Mouse (Mus musculus) megakaryocyte, embryonic 14.5 days (primary cell): ENCODE measurements around the gene Gm21764. TPM values are rescaled to one million over a fixed set of nuclear protein-coding genes. Genes with fewer than 3 reads are reported as not detected.
"Not testable (repeated sequence)": the region's sequence is repeated elsewhere in the genome, so short reads cannot be mapped to it uniquely, and the experiment has no call there.

ENCODE experiments used
- H3K27me3 ChIP-seq: replicated peaks from 2 replicates; pipeline ENCODE3; 2012; ENCODE audit warnings: inconsistent platforms
- H3K36me3 ChIP-seq: replicated peaks from 2 replicates; pipeline ENCODE3; 2012; ENCODE audit warnings: low read length, inconsistent platforms, mixed read lengths
- H3K4me1 ChIP-seq: 2 replicates; pipeline ENCODE4 v1.6.1; 2012; ENCODE audit warnings: inconsistent platforms
- H3K4me3 ChIP-seq: replicated peaks from 2 replicates; pipeline ENCODE3; 2012; ENCODE audit warnings: moderate library complexity, mild to moderate bottlenecking, inconsistent platforms
- H3K9me3 ChIP-seq: 2 replicates; pipeline ENCODE4 v1.6.1; 2012; ENCODE audit warnings: inconsistent platforms
- polyA plus RNA-seq: library from polyadenylated mRNA; stranded (reverse); fragments of >175 nt; gene quantifications from 2 replicates; pipeline ENCODE4 v1.2.3, GENCODE M21; 2012; ENCODE audit warnings: low replicate concordance; ENCODE audit not compliant: insufficient read depth

Gm21764 gene
- polyA plus RNA-seq = not detected in 2 replicates

DNA sequence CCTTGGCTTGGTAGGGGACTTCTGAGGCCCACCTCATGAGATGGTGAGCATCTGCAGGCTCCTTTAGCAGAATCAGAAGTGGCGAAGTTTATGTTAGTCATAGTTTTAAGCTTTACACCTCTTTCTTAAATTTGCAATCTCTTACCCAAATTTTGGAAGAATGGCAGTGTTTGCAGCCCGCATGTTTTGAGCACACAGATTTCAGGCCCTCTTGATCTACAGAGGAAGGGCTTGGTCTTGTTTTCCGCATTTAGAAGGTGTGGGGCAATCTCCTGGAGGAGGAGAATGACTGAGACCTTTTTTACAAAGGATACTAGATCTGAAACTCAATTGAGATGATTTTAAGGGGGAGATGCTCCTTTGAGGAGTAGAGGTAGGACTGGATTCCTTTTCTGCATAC is at the start of gene Gm21764:
TSS of gene Gm21764 (minus strand) at position 101 of the 400 bp plus-strand sequence.
- H3K9me3 ChIP-seq, H3K4me3 ChIP-seq, H3K4me1 ChIP-seq, H3K27me3 ChIP-seq, H3K36me3 ChIP-seq: not testable (repeated sequence)

- H3K4me3 ChIP-seq, H3K4me1 ChIP-seq, H3K9me3 ChIP-seq, H3K27me3 ChIP-seq, H3K36me3 ChIP-seq: not testable (repeated sequence)
Measured at GRCm38 (mm10) chrY:18088816-18089215, 27.2 kb upstream of the Gm21764 start, which contains the start of gene Ssty1. Gene Ssty1, plus strand, starts transcription at chrY:18089116.

Other genes starting within 250 kb of the Gm21764 start
- not detected in 2 replicates for gene Gm21904, start 215.5 kb downstream of the Gm21764 start, polyA plus RNA-seq
- gene Gm20772, start 187.1 kb downstream of the Gm21764 start, polyA plus RNA-seq = not detected in 2 replicates
- not detected in 2 replicates for gene Gm20831, start 187.1 kb downstream of the Gm21764 start, polyA plus RNA-seq
- gene Srsy, start 124.5 kb downstream of the Gm21764 start, polyA plus RNA-seq = not detected in 2 replicates
- not detected in 2 replicates for gene Ssty1, start 27.3 kb upstream of the Gm21764 start, polyA plus RNA-seq